Mouse (Mus musculus): Measurements from ENCODE around the gene Rps6kl1. TPM values are rescaled to one million over a fixed set of nuclear protein-coding genes. Genes with fewer than 3 reads are reported as not detected.

Rps6kl1 gene
- total RNA-seq (2023), result 4.7 TPM

DNA sequence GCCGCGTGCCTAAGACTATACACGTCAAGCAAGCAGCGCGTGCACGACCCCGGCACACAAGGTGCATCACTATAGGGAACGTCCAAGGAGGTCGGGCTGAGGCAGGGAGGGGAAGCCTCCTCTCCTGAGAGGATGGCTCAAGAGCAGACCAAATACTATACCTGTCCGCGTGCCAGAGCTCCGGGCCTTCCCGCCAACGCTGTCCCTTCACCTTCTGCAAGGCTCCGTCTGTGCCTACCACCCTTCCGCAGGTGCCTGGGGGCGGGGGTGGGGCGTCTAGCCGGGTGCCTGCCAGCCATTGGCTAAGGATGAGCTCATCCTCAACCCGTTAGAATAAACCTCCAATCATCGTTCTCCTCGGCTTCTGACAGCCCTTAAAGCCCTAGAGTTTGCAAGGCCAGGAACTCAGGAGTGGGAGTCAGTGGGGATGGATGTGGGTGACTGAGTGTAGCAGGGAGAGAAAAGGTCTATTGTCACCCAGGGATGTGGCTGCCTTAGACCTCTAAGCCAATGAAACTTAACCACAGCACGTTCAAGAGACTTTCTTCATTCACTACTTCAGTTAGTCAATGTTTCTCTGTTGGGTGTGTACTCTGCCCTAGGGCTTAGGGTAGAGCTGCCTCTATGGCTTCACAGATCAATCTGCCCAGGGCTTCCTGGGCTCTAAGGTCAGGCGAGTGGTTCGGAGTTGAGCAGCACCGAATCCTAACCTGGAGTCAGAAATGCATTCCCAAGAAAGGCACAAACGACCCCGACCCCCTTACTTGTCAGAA is at the start of gene Rps6kl1:
Gene Rps6kl1 (minus strand): TSS at position 263 of the 773 bp plus-strand sequence.

GRCm38 (mm10) chr12:85177740-85178239 is 26.7 kb upstream of the Rps6kl1 start, which contains the start of gene Pgf:
Gene Pgf, minus strand, starts transcription at chr12:85177790.

GRCm38 (mm10) chr12:85110698-85111592 is 40.1 kb downstream of the Rps6kl1 start, which contains the start of the genes Prox2 and Dlst:
Gene Prox2, minus strand, starts transcription at chr12:85110759.
Gene Dlst, plus strand, starts transcription at chr12:85110833.

Other genes with a start within 250 kb of the Rps6kl1 start
- 89.1 TPM for gene Fcf1, start 180.4 kb downstream of the Rps6kl1 start, total RNA-seq (2023)
- gene Arel1, start 180.4 kb downstream of the Rps6kl1 start, total RNA-seq (2023), result 32.5 TPM
- gene Ylpm1, start 154.9 kb downstream of the Rps6kl1 start, total RNA-seq (2023), result 95.4 TPM
- 1.8 TPM for gene Prox2, start 40.5 kb downstream of the Rps6kl1 start, total RNA-seq (2023)
- 199 TPM for gene Dlst, start 40.4 kb downstream of the Rps6kl1 start, total RNA-seq (2023)
- gene Pgf, start 26.5 kb upstream of the Rps6kl1 start, total RNA-seq (2023), result not detected
- 110 TPM for gene Eif2b2, start 68.2 kb upstream of the Rps6kl1 start, total RNA-seq (2023)
- gene Mlh3, start 119.3 kb upstream of the Rps6kl1 start, total RNA-seq (2023), result 15.8 TPM
- 15.2 TPM for gene Acyp1, start 137.2 kb upstream of the Rps6kl1 start, total RNA-seq (2023)
- not detected for gene Zc2hc1c, start 137.3 kb upstream of the Rps6kl1 start, total RNA-seq (2023)
- gene Nek9, start 188.1 kb upstream of the Rps6kl1 start, total RNA-seq (2023), result 52.2 TPM
- 159 TPM for gene Tmed10, start 223.6 kb upstream of the Rps6kl1 start, total RNA-seq (2023)